Mouse (Mus musculus): ENCODE results near the gene Mnat1. TPM values are rescaled to one million over a fixed set of nuclear protein-coding genes. Genes with fewer than 3 reads are reported as not detected.

Mnat1 gene
- total and polyA plus RNA-seq, 3 experiments, result 39.4 to 69.0 (median 64.2) TPM

DNA sequence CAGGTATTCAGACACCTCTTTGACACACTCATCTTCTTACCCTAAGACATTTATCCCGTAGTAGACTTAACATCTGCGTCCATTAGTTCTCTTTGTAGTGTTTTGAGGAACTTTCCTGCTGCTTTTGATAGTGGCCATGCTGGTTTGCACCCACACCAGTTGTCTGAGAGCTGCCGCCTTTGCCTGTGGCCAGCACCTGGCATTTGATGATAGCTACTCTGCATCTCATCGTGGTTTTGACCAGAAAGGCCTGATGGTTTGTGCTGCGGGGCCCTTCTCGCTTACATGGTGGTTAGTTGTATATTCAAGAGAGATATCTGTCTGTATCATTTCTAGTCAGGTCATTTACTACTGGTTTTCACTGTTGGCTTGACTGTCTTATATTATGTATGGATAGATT, 73.8 kb downstream of the Mnat1 start:
- in situ Hi-C loops (cut with MboI; ENCODE audit: low pct_ligation_motif_present, low pct_unique_long_range_greater_than_20kb, low sequenced_read_pairs) (no loop called here), dilution Hi-C loops (cut with MboI; ENCODE audit: extremely low pct_ligation_motif_present, extremely low pct_unique_long_range_greater_than_20kb, low sequenced_read_pairs) (no loop called here)
- TF ChIP-seq CHD2 (IDR thresholded peaks at IDR 0.05; ENCODE audit: low read length), result no peak
- no peak for TF ChIP-seq GABPA (IDR thresholded peaks at IDR 0.05; ENCODE audit: insufficient replicate concordance, low read depth, low read length)
- TF ChIP-seq BHLHE40 (IDR thresholded peaks at IDR 0.05; ENCODE audit: low read depth, low read length), result no peak
- TF ChIP-seq PAX5 (IDR thresholded peaks at IDR 0.05; ENCODE audit: low read length), result no peak
- no peak for TF ChIP-seq IRF4 (IDR thresholded peaks at IDR 0.05; ENCODE audit: low read depth, low read length)
- TF ChIP-seq USF1 (IDR thresholded peaks at IDR 0.05; ENCODE audit: low read depth, low read length), result no peak
- no peak for TF ChIP-seq MAFK (IDR thresholded peaks at IDR 0.05; ENCODE audit: insufficient replicate concordance, low read length)
- no peak for TF ChIP-seq JUN (IDR thresholded peaks at IDR 0.05; ENCODE audit: insufficient read depth, low read depth, low read length)
- no peak for TF ChIP-seq TBP (conservative IDR thresholded peaks at IDR 0.05; ENCODE audit: low read depth, low read length)
- no peak for TF ChIP-seq CHD1 (IDR thresholded peaks at IDR 0.05; ENCODE audit: low read depth, low read length)
- no peak for TF ChIP-seq RCOR1 (conservative IDR thresholded peaks at IDR 0.05; ENCODE audit: low read depth, low read length)
- no peak for TF ChIP-seq USF2 (conservative IDR thresholded peaks at IDR 0.05; ENCODE audit: low read depth, low read length)
- no peak for TF ChIP-seq ZNF384 (IDR thresholded peaks at IDR 0.05; ENCODE audit: low read depth, low read length)
- TF ChIP-seq NRF1 (IDR thresholded peaks at IDR 0.05; ENCODE audit: low read depth, low read length), result no peak
- H3K4me2 ChIP-seq (ENCODE audit: insufficient read depth, low read depth, poor library complexity, severe bottlenecking), result no peak overlapping the region
- no peak overlapping the region for H3K9ac ChIP-seq (ENCODE audit: insufficient read depth, low read depth)
- no peaks in the 10 kb centered on the region for H3K9me3 ChIP-seq (replicated peaks; ENCODE audit: low read length)
- H3K27ac ChIP-seq (ENCODE audit: insufficient read depth, low read depth), result no peak overlapping the region
- no peaks in the 10 kb centered on the region for H3K79me2 ChIP-seq (replicated peaks; ENCODE audit: control insufficient read depth, extremely low read depth, insufficient read depth, poor library complexity, severe bottlenecking)
- H3K4me1 ChIP-seq (ENCODE audit: control insufficient read depth in 1 of 2, insufficient read depth in 2 of 2), result peaks cover 0 to 27% of the 10 kb centered on the region in 2 experiments; a peak in 2 of 4 replicates
- H3K36me3 ChIP-seq (replicated peaks in 1 of 2; ENCODE audit: control insufficient read depth in 1 of 2, insufficient read depth in 1 of 2, low read length in 1 of 2), result peaks cover 5 to 20% of the 10 kb centered on the region in 2 experiments
- no peak for DNase-seq (ENCODE audit: extremely low read depth)
- no peak overlapping the region for H3K4me3 ChIP-seq (replicated peaks in 1 of 3; ENCODE audit: low read depth in 2 of 3, low read length in 2 of 3, poor library complexity in 1 of 3)
- no peaks in the 10 kb centered on the region for H3K27me3 ChIP-seq (replicated peaks)

DNA sequence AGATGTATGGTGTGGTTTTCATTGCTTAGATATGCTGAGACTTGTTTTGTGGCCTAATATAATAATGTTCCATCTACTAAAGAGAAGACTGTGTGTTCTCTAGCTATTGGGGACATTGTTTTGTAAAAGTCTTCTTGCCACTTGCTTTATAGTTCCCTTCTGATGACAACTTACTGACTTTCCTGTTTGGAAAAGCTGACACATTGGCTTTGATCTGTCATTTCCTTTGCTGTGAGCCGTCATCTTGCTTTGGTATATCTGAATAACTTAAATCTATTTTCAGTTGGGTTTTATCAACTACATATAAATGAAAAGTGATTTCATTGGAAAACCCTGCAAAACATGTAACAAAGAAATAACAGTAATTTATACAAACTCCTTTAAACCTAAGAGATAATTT, 74.9 kb downstream of the Mnat1 start:
- Histone ChIP-seq H3K27ac (ENCODE audit: insufficient read depth, low read depth) (no peak overlapping the region), H3K9ac (ENCODE audit: insufficient read depth, low read depth) (no peak overlapping the region), H3K9me3 (replicated peaks; ENCODE audit: low read length) (no peaks in the 10 kb centered on the region), H3K4me2 (ENCODE audit: insufficient read depth, low read depth, poor library complexity, severe bottlenecking) (no peak overlapping the region), H3K4me1 (ENCODE audit: control insufficient read depth in 1 of 2, insufficient read depth in 2 of 2) (peaks cover 4 to 33% of the 10 kb centered on the region in 2 experiments), H3K4me3 (replicated peaks in 1 of 3; ENCODE audit: low read depth in 2 of 3, low read length in 2 of 3, poor library complexity in 1 of 3) (no peak overlapping the region), H3K79me2 (replicated peaks; ENCODE audit: control insufficient read depth, extremely low read depth, insufficient read depth, poor library complexity, severe bottlenecking) (no peaks in the 10 kb centered on the region), H3K36me3 (replicated peaks in 1 of 2; ENCODE audit: control insufficient read depth in 1 of 2, insufficient read depth in 1 of 2, low read length in 1 of 2) (peaks cover 5 to 21% of the 10 kb centered on the region in 2 experiments), H3K27me3 (replicated peaks) (no peaks in the 10 kb centered on the region)
- in situ Hi-C loops (cut with MboI; ENCODE audit: low pct_ligation_motif_present, low pct_unique_long_range_greater_than_20kb, low sequenced_read_pairs) (no loop called here), dilution Hi-C loops (cut with MboI; ENCODE audit: extremely low pct_ligation_motif_present, extremely low pct_unique_long_range_greater_than_20kb, low sequenced_read_pairs) (no loop called here)
- TF ChIP-seq MXI1 (IDR thresholded peaks at IDR 0.05; ENCODE audit: low read depth, low read length) (no peak), ZMIZ1 (IDR thresholded peaks at IDR 0.05; ENCODE audit: low read depth, low read length) (no peak), BHLHE40 (IDR thresholded peaks at IDR 0.05; ENCODE audit: low read depth, low read length) (no peak), CHD2 (IDR thresholded peaks at IDR 0.05; ENCODE audit: low read length) (no peak)
- no peak for DNase-seq (ENCODE audit: extremely low read depth)
